Mouse (Mus musculus) embryonic fibroblast, embryonic 13.5 days (primary cell): ENCODE data around the gene Nav3.

Experiments used
- CTCF ChIP-seq: IDR thresholded peaks from 2 replicates; pipeline ENCODE4 v1.5.1; 2011; ENCODE audit warnings: mild to moderate bottlenecking, control low read depth, low read length, moderate library complexity, borderline replicate concordance; ENCODE audit not compliant: insufficient read depth
- POLR2A ChIP-seq: IDR thresholded peaks from 2 replicates; pipeline ENCODE4 v1.6.1; 2011; ENCODE audit warnings: low read depth, mild to moderate bottlenecking, control low read depth, low read length, moderate library complexity

- no peak for TF ChIP-seq CTCF
- TF ChIP-seq POLR2A, result no peak
These were observed 732.4 kb downstream of the Nav3 start for GRCm38 (mm10) chr10:109723646-109724045.
